Mouse (Mus musculus) inflammation-experienced regulatory T-cells, adult 6 months (primary cell): ENCODE results near the gene Nbea. TPM values are rescaled to one million over a fixed set of nuclear protein-coding genes. Genes with fewer than 3 reads are reported as not detected.
"Not testable (repeated sequence)": the region's sequence is repeated elsewhere in the genome, so short reads cannot be mapped to it uniquely, and the experiment has no call there.

Experiments
- ATAC-seq: one replicate; pipeline ENCODE4 v1.8.0; 2017
- polyA plus RNA-seq, 3 experiments: library from polyadenylated mRNA; unstranded; fragments of 100-300 nt; shearing (Covaris generic); gene quantifications; one replicate each; pipeline ENCODE4 v1.2.1; 2017

Gene Nbea
- polyA plus RNA-seq, 3 experiments from 2014 or later, result 0.40 TPM; not detected in 2

- peak; percentile 70 for ATAC-seq
Measured at GRCm38 (mm10) chr3:55659558-55660215, 523.8 kb downstream of the Nbea start.

GRCm38 (mm10) chr3:55652321-55652720 is 531.2 kb downstream of the Nbea start:
- no peak for ATAC-seq

- ATAC-seq, result no peak
Measured at GRCm38 (mm10) chr3:55651877-55652276, 531.6 kb downstream of the Nbea start.

GRCm38 (mm10) chr3:55649541-55649940 is 534.0 kb downstream of the Nbea start:
- ATAC-seq, result no peak

GRCm38 (mm10) chr3:55648299-55648698 is 535.2 kb downstream of the Nbea start:
- no peak for ATAC-seq

- no peak for ATAC-seq
Measured at GRCm38 (mm10) chr3:55647176-55647575, 536.3 kb downstream of the Nbea start.

- no peak for ATAC-seq
Measured at GRCm38 (mm10) chr3:55646437-55646836, 537.1 kb downstream of the Nbea start.

GRCm38 (mm10) chr3:55644035-55644618 is 539.4 kb downstream of the Nbea start:
- no peak for ATAC-seq

GRCm38 (mm10) chr3:55637660-55638059 is 545.8 kb downstream of the Nbea start:
- no peak for ATAC-seq

GRCm38 (mm10) chr3:55635542-55636172 is 547.8 kb downstream of the Nbea start:
- ATAC-seq, result no peak

- no peak for ATAC-seq
Measured at GRCm38 (mm10) chr3:55627054-55627453, 556.4 kb downstream of the Nbea start.

GRCm38 (mm10) chr3:55621958-55622357 is 561.5 kb downstream of the Nbea start:
- ATAC-seq, result not testable (repeated sequence)

GRCm38 (mm10) chr3:55618396-55618795 is 565.1 kb downstream of the Nbea start:
- no peak for ATAC-seq

GRCm38 (mm10) chr3:55612459-55613115 is 570.9 kb downstream of the Nbea start:
- ATAC-seq, result no peak

- no peak for ATAC-seq
Measured at GRCm38 (mm10) chr3:55612023-55612422, 571.5 kb downstream of the Nbea start.

GRCm38 (mm10) chr3:55610191-55610590 is 573.3 kb downstream of the Nbea start:
- no peak for ATAC-seq

- ATAC-seq, result no peak
Measured at GRCm38 (mm10) chr3:55600286-55600685, 583.2 kb downstream of the Nbea start.

GRCm38 (mm10) chr3:55599366-55600085 is 584.0 kb downstream of the Nbea start:
- no peak for ATAC-seq

GRCm38 (mm10) chr3:55598681-55599080 is 584.8 kb downstream of the Nbea start:
- no peak for ATAC-seq

GRCm38 (mm10) chr3:55593312-55593711 is 590.2 kb downstream of the Nbea start:
- ATAC-seq, result no peak

- ATAC-seq, result no peak
Measured at GRCm38 (mm10) chr3:55590727-55591126, 592.8 kb downstream of the Nbea start.

- no peak for ATAC-seq
Measured at GRCm38 (mm10) chr3:55590291-55590690, 593.2 kb downstream of the Nbea start.
